Mouse (Mus musculus): ENCODE data around the gene Smarcd2. TPM values are rescaled to one million over a fixed set of nuclear protein-coding genes. Genes with fewer than 3 reads are reported as not detected.

The Smarcd2 gene
- polyA plus RNA-seq, 1 experiment, result 76.9 TPM

- H3K27ac ChIP-seq (ENCODE audit: control insufficient read depth, insufficient read depth, low read depth, low read length, poor library complexity), result no peak overlapping the region
- 88% methylated on average over 5 of the region's 5 CpGs for WGBS
- no peak overlapping the region for H3K4me3 ChIP-seq (replicated peaks; ENCODE audit: control insufficient read depth, low read depth, low read length)
- no peak for TF ChIP-seq CTCF (IDR thresholded peaks at IDR 0.05; ENCODE audit: control insufficient read depth, insufficient read depth, low read length)
- TF ChIP-seq POLR2A (IDR thresholded peaks at IDR 0.05; ENCODE audit: borderline replicate concordance, control insufficient read depth, low read depth, low read length), result no peak
- no peaks in the 10 kb centered on the region for H3K4me1 ChIP-seq (ENCODE audit: control insufficient read depth, insufficient read depth, low read length)
Observed at GRCm38 (mm10) chr11:106290376-106290775, 17.6 kb upstream of the Smarcd2 start.

GRCm38 (mm10) chr11:106289369-106289768 lies 16.6 kb upstream of the Smarcd2 start:
- no peak overlapping the region for H3K27ac ChIP-seq (ENCODE audit: control insufficient read depth, insufficient read depth, low read depth, low read length, poor library complexity)
- peak; percentile 34; the same call in 1 of the 2 replicates for TF ChIP-seq CTCF (IDR thresholded peaks at IDR 0.05; ENCODE audit: control insufficient read depth, insufficient read depth, low read length)
- TF ChIP-seq POLR2A (IDR thresholded peaks at IDR 0.05; ENCODE audit: borderline replicate concordance, control insufficient read depth, low read depth, low read length), result no peak
- no peak overlapping the region for H3K4me3 ChIP-seq (replicated peaks; ENCODE audit: control insufficient read depth, low read depth, low read length)
- WGBS, result 65% methylated on average over 8 of the region's 8 CpGs
- H3K4me1 ChIP-seq (ENCODE audit: control insufficient read depth, insufficient read depth, low read length), result no peaks in the 10 kb centered on the region

GRCm38 (mm10) chr11:106286987-106287386 lies 14.2 kb upstream of the Smarcd2 start:
- Histone ChIP-seq H3K27ac (ENCODE audit: control insufficient read depth, insufficient read depth, low read depth, low read length, poor library complexity) (no peak overlapping the region), H3K4me1 (ENCODE audit: control insufficient read depth, insufficient read depth, low read length) (no peaks in the 10 kb centered on the region), H3K4me3 (replicated peaks; ENCODE audit: control insufficient read depth, low read depth, low read length) (no peak overlapping the region)
- 86% methylated on average over 11 of the region's 11 CpGs for WGBS
- no peak for TF ChIP-seq CTCF (IDR thresholded peaks at IDR 0.05; ENCODE audit: control insufficient read depth, insufficient read depth, low read length)
- no peak for TF ChIP-seq POLR2A (IDR thresholded peaks at IDR 0.05; ENCODE audit: borderline replicate concordance, control insufficient read depth, low read depth, low read length)

- TF ChIP-seq CTCF (IDR thresholded peaks at IDR 0.05; ENCODE audit: control insufficient read depth, insufficient read depth, low read length) (no peak), POLR2A (IDR thresholded peaks at IDR 0.05; ENCODE audit: borderline replicate concordance, control insufficient read depth, low read depth, low read length) (no peak)
- no peak overlapping the region for H3K4me3 ChIP-seq (replicated peaks; ENCODE audit: control insufficient read depth, low read depth, low read length)
- WGBS, result 84% methylated on average over 7 of the region's 7 CpGs
- H3K4me1 ChIP-seq (ENCODE audit: control insufficient read depth, insufficient read depth, low read length), result no peaks in the 10 kb centered on the region
- no peak overlapping the region for H3K27ac ChIP-seq (ENCODE audit: control insufficient read depth, insufficient read depth, low read depth, low read length, poor library complexity)
Observed at GRCm38 (mm10) chr11:106286206-106286605, 13.4 kb upstream of the Smarcd2 start.

GRCm38 (mm10) chr11:106284126-106284525 lies 11.4 kb upstream of the Smarcd2 start:
- H3K27ac ChIP-seq (ENCODE audit: control insufficient read depth, insufficient read depth, low read depth, low read length, poor library complexity), result no peak overlapping the region
- no peaks in the 10 kb centered on the region for H3K4me1 ChIP-seq (ENCODE audit: control insufficient read depth, insufficient read depth, low read length)
- TF ChIP-seq CTCF (IDR thresholded peaks at IDR 0.05; ENCODE audit: control insufficient read depth, insufficient read depth, low read length), result no peak
- no peak for TF ChIP-seq POLR2A (IDR thresholded peaks at IDR 0.05; ENCODE audit: borderline replicate concordance, control insufficient read depth, low read depth, low read length)
- 76% methylated on average over 8 of the region's 8 CpGs for WGBS
- no peak overlapping the region for H3K4me3 ChIP-seq (replicated peaks; ENCODE audit: control insufficient read depth, low read depth, low read length)

- WGBS, result 77% methylated on average over 4 of the region's 4 CpGs
- no peak overlapping the region for H3K27ac ChIP-seq (ENCODE audit: control insufficient read depth, insufficient read depth, low read depth, low read length, poor library complexity)
- H3K4me1 ChIP-seq (ENCODE audit: control insufficient read depth, insufficient read depth, low read length), result no peaks in the 10 kb centered on the region; the same call in 1 of the 2 replicates
- no peak overlapping the region for H3K4me3 ChIP-seq (replicated peaks; ENCODE audit: control insufficient read depth, low read depth, low read length)
- TF ChIP-seq POLR2A (IDR thresholded peaks at IDR 0.05; ENCODE audit: borderline replicate concordance, control insufficient read depth, low read depth, low read length) (no peak), CTCF (IDR thresholded peaks at IDR 0.05; ENCODE audit: control insufficient read depth, insufficient read depth, low read length) (no peak)
Observed at GRCm38 (mm10) chr11:106283371-106283770, 10.6 kb upstream of the Smarcd2 start.

GRCm38 (mm10) chr11:106282452-106282851 lies 9.7 kb upstream of the Smarcd2 start:
- no peak overlapping the region for H3K4me3 ChIP-seq (replicated peaks; ENCODE audit: control insufficient read depth, low read depth, low read length)
- H3K4me1 ChIP-seq (ENCODE audit: control insufficient read depth, insufficient read depth, low read length), result no peaks in the 10 kb centered on the region; the same call in 1 of the 2 replicates
- no peak overlapping the region for H3K27ac ChIP-seq (ENCODE audit: control insufficient read depth, insufficient read depth, low read depth, low read length, poor library complexity)
- no peak for TF ChIP-seq POLR2A (IDR thresholded peaks at IDR 0.05; ENCODE audit: borderline replicate concordance, control insufficient read depth, low read depth, low read length)
- TF ChIP-seq CTCF (IDR thresholded peaks at IDR 0.05; ENCODE audit: control insufficient read depth, insufficient read depth, low read length), result no peak
- WGBS, result 77% methylated on average over 6 of the region's 6 CpGs

GRCm38 (mm10) chr11:106276454-106276853 lies 3.7 kb upstream of the Smarcd2 start, which contains the start of gene Tcam1:
Gene Tcam1, plus strand, starts transcription at chr11:106276672.
- H3K4me3 ChIP-seq (replicated peaks; ENCODE audit: control insufficient read depth, low read depth, low read length), result peak within 1 kb of the TSS; percentile 44
- H3K27ac ChIP-seq (ENCODE audit: control insufficient read depth, insufficient read depth, low read depth, low read length, poor library complexity), result no peak within 1 kb of the TSS
- WGBS, result 2% methylated on average over 25 of the region's 25 CpGs
- H3K4me1 ChIP-seq (ENCODE audit: control insufficient read depth, insufficient read depth, low read length), result peaks cover 6% of the 10 kb centered on the region
- peak; percentile 60; the same call in 1 of the 2 replicates for TF ChIP-seq POLR2A (IDR thresholded peaks at IDR 0.05; ENCODE audit: borderline replicate concordance, control insufficient read depth, low read depth, low read length)
- TF ChIP-seq CTCF (IDR thresholded peaks at IDR 0.05; ENCODE audit: control insufficient read depth, insufficient read depth, low read length), result peak; percentile 92

- Histone ChIP-seq H3K4me1 (ENCODE audit: control insufficient read depth, insufficient read depth, low read length) (peaks cover 10% of the 10 kb centered on the region), H3K27ac (ENCODE audit: control insufficient read depth, insufficient read depth, low read depth, low read length, poor library complexity) (no peak overlapping the region), H3K4me3 (replicated peaks; ENCODE audit: control insufficient read depth, low read depth, low read length) (no peak overlapping the region)
- TF ChIP-seq CTCF (IDR thresholded peaks at IDR 0.05; ENCODE audit: control insufficient read depth, insufficient read depth, low read length), result no peak
- TF ChIP-seq POLR2A (IDR thresholded peaks at IDR 0.05; ENCODE audit: borderline replicate concordance, control insufficient read depth, low read depth, low read length), result no peak
- 89% methylated on average over 7 of the region's 7 CpGs for WGBS
Observed at GRCm38 (mm10) chr11:106274971-106275411, 2.2 kb upstream of the Smarcd2 start.

Data from bone marrow, adult 2 months (tissue).